Mouse (Mus musculus) frontal cortex, postnatal 14 days (tissue): Measurements from ENCODE around the gene Cd5.

Experiments
- DNase-seq, 2 experiments: peaks; one replicate each; pipeline ENCODE4 v3.0.0; 2022; ENCODE audit warnings: low spot score in 2 of 2

Gene Cd5

DNA sequence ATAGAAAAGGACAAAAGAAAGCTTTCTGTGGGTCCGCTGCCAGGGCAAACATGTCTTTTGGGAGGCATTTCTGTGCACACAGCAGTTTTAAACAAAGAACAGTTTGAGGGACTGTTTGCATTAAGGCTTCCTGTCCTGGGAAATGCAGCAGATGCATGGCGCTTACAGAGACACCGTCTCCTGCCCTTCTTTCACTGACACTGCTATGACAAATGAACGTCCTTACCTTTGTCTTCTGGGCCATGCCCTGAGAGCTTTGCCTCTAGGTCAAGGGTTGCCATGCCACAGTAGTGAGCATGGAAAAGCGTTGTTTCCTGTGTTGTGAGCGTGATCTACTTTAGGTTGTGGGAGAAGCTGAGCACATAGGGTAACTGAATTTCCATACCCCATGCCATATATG, 19.9 kb upstream of the Cd5 start:
- no peak for DNase-seq

DNA sequence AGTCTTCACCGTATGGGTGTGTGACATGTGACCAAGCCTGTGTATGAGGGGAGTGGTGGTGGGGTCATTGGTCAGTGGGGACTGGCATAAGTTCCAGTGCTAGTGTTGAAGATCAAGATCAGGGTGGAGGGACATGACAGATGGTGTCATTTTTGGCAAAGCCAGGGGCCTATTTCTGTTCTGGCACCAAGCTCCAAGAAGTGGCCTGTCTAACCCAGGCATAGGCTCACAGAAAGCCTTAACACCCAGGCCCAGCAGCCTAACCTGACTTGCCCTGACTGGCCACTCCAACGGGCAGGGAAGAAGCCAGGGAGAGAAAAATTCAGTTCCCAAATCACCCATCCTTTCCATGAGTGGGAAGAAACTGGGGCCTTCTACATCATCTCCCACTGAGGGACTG, 18.7 kb upstream of the Cd5 start:
- no peak for DNase-seq

DNA sequence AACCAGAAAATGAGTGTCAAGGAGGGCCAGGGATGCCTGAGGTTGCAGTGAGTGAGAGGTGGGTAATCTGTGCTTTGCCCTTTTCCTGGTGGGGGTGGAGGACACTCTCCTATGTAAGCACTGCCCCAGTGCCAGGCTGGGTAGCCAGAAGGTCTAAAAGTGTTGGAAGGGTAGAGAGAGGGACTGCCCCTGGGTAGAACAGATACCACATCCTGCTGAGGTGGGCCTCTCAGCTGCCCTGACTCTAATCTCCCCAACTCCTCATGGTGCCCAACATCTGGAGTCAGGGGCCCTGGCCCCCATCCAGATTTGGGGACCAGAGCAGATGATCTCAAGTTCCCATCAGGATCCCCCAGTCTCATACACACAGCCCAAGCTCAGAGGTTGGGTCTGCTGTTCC, 18.3 kb upstream of the Cd5 start:
- no peak for DNase-seq

DNA sequence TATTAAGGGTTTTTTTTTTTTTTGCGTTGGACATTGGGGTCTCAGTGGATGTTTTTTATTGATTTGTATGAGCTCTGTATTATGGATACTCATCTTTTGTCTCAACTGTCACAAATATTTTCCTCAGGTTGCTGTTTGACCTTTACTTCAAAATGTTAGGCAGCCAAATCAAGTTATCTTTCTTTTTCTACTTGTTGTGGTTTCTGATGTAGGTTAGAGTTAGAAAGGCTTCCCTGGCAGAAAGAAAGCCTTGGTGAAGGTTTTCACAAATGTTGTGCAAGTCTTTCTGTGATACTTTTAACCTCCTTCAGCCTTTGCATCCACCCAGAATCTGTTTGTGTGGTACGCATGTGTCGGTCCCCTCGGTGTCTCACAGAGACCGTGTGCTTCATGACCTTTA, 13.8 kb upstream of the Cd5 start:
- no peak for DNase-seq

DNA sequence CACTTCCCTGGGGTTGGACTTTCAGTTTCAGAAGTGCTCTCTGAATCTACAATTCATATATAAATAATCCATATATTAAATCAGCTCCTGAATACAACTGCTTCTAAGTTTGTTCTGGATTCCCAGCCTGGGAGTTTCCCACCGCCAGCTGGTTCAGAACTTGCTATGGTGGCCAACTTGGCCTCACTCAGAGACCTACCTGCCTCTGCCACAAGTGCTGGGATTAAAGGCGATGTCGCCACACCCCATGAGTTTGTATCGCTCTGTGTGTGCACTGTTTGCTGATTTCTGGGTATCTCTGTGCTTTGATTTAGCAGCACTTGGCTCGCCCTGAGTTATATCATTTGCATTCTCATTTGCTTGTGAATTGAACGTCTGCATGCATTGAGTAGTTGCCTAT, 13.3 kb upstream of the Cd5 start:
- DNase-seq: no peak

DNA sequence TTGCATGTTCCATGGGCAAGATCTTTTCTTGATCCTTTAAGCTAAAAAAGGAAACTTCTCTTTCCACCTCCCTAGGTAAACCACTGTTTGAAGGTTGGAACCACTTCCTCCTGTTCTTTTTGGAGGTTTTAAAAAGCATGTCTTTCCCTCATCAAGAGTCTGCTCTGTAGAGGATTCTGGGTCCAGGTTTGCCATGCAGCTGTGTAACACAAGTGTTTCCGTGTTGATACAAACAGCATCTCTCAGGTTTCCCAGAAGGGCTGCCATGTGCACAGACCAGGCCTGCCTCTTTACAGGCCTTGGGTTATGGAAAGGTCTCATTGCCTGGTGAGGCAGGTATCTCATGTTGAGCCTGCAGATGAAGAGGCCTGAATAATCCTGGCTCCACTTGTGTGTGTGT, 12.8 kb upstream of the Cd5 start:
- DNase-seq: no peak

DNA sequence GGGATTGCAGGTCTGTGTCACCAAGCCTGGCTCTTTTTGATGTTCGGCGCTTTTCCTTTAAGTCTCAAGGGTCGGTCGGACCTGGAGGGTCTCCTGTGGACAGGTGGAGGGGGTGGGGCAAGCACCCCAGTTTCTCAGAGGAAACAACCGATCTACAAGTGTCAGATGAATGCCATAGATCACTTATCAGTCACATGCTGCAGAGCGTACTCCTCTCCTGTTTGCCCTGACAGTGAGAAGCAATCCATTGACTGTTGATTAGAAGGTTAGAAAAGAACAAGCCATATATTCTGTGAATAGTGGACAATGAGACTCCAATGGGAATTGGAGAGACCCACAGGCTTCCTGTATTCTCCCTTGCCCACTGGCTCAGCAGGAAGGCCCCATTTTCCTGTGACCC, 11.4 kb upstream of the Cd5 start:
- DNase-seq: no peak

DNA sequence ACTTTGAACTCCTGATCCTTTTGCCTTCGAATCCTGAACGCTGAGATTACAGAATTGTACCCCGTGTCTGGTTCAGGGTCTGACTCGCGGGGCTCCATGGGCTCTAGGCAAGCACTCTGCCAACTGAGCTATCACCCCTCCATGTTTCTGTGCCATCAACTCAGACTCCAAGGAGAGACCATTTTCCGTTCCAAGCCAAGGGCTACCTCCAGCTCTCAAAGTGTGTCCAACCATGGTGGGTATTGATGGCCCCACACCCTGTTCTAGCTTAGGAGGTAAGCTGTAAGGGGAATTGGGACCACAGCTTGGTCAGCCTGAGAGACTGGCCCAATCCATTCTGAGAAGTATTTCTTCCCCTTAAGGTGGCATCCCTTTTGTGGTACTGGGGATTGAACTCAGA, 10.5 kb upstream of the Cd5 start:
- DNase-seq: no peak

DNA sequence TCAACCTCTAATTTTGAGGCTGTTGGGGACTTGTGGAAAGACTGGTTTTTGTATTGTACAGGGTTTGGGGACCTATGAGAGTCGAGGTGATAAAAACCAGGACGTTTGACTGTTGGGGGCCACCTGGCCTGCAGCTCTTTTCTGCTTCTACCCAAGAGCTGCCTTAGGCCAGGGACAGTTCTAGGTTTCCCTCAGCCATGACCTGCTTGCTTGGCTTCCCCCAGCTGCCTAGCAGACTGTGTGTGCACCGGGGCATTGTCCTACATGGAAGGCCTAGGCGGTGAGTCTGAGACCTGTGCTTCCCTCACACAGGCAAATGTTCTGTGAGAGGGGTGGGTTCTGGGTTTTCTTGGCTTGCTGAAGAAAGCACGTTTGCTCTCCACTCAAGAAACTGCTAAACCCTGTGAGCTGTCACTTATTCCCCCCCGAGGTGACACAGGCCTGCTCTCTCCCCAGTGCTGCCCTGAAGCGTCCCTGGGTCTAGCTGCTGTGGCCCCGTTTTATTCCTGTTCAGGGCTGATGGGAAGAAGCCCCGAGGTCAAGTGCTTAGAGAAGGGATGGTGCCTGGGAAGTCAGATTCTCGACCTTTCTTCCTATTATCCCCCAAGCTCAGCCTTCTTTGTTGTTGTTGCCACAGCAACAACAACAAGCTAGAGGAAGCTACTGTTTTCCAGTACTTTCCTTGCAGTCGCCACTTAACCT, 9.8 kb upstream of the Cd5 start:
- no peak for DNase-seq

DNA sequence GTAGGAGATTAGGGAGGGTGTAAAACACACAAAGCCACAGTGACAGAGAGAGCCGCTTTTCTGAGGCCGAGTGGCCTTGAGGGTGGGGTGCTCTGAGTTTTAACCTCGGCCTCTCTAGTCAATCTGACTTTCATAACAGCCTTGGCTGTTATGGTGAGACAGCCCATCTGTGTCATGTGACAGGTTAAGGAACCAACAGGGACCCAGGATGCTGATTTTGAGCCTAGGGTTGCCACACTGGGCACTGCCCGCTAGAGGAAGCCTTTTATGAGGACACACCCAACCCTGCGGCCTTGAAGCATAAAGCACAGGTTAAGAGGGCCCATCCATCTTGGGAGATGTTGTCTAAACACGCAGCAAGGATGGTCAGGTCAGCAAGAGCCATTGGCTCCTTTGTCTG, 8.9 kb upstream of the Cd5 start:
- no peak for DNase-seq

DNA sequence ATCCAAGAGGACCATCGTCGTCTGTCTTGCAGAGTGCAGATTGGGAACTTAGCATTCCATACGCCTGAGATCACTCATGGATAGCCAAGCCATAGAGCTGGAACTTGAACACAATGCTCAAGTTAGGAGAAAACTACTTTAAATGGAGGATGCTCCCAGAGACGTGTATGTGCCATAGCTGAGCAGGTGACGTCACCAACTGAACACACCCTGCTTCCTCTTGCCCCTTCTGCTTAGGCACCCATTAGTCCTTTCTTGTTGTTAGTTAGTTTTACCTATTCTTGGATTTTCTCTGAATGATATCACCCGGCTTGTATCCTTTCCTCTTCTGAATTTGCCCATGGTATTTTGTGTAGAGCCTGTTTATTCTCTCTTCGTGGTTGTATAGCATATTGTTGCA, 8.4 kb upstream of the Cd5 start:
- DNase-seq: no peak

DNA sequence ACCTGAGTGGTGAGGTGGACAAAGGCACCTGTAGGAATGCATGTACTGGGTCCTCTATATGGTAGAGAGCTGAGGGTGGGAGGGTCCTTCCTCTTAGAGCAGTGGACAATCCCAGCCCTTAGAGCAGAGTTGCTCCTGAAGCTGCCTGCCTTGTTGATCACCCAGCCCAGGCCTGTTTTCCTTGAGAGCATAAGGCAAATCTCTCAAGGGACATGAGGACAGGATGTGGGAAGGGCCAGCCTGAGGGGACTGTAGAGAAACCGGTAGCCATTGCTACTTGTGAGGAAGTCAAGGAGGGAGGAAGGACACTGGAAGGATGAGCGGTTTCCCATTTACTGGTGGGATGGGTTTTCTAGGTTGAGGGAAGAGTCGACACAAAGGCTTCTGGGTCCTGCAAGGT, 3.8 kb upstream of the Cd5 start:
- DNase-seq: no peak

DNA sequence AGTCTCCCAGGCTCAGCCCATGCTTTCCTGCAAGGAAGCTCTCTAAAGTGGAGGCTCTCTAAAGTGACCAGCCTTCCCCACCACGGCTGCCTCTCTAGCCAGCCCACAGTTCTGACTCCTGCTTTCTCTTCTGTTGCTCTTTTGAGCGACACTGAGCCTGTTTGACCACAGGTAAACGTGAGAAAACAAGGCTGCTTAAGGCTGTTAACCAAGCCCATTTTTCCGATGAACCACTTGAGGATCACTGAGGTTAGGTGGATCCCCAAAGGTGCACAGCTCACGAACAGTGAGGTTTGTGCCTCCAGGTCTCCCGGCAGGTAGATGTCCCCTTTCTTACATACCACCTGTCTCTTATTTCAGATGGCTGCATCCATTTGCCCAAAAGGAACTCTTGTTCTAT, 3.3 kb upstream of the Cd5 start:
- DNase-seq: no peak

DNA sequence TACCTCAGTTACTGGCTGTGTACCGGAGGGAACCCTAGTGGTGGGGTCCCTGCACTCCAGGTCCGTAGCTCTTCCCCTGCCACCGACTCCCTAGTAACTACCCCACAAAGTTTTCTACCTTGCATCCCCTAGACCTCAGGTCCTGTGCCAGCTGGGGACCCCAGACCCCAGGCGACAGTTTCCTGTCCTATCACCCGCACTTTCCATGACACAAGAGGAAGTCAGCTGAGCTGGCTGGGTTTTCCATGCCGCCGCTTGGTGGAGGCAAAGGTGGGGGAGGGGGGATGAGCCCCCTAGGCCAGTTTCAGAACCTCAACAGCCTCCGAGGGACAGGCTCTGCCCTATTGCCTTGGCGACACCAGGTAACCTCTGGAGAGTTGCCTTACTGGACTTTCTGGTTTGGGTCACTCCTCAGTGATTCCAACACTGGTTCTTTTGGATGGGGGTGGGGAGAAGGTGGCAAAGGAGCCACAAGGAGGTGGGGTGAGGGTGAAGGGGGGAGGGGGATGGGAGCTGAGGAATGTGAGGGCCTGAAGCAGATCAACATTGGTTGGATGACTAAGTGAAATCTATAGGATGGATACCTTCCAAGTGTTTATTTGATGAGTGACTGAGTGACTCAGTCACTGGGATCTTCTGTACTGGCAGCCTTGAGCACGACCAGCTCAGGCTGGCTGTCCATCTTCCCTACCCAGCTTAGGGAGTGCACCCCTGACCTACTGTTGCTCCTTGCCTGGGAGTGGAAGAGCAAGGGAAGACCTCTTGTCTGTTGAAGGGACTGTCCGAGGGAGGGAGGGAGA, 2.0 kb upstream of the Cd5 start:
- no peak for DNase-seq

DNA sequence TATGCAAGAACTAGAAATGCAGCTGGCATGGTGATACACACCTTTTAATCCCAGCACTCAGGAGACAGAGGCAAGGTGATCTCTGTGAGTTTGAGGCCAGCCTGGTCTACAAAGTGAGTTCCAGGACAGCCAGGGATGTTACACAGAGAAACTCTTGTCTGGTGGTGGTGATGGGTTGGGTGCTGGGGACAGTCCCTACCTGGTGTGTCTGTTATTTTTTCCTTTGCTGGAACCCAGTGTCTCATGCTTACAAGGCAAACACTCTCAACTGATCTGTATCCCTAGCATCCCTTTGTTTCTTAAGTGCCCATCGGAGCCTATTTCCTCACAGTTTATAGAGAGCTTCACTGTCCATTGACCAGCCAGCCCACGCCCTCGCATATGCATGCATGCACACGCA, 1.1 kb upstream of the Cd5 start:
- DNase-seq: no peak

DNA sequence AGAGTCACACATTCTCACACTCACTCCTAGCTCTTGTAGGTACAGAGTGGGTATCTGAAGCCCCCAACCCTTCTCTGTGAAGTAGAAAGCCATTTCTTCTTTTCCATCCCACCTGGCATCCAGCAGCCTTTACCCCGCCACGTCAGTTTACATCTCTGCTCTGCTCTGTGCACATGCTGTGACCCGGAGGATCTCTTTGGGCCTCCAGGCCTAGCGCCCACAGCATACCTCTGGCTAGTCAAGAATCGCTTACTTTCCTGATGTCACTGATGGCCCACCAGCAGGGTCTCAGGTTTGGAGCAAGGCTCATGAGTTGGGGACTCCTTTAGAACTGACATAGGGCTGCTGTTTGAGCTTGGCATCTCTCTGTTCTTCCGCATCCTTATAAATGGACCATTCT, 764 bp downstream of the Cd5 start:
- no peak for DNase-seq

DNA sequence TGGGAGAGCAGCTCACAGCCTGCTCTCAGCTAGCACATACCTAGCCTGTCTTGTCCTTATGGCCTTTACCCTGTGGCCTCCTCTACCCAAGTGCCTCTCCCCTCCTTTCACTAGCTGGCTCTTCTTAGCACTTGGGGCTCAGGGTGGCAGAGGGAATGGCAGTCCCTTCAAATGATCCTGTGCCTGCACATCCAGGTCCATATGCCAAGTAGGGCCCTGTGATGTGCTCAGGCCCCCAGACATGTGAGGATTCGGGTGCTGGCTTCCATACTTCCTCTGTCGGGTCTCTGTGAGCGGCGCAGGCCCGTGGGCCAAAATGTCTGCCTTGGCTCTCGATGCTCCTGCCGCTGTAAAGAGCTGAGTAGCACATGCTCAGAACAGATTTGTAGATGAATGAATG, 2.9 kb downstream of the Cd5 start:
- DNase-seq: no peak

DNA sequence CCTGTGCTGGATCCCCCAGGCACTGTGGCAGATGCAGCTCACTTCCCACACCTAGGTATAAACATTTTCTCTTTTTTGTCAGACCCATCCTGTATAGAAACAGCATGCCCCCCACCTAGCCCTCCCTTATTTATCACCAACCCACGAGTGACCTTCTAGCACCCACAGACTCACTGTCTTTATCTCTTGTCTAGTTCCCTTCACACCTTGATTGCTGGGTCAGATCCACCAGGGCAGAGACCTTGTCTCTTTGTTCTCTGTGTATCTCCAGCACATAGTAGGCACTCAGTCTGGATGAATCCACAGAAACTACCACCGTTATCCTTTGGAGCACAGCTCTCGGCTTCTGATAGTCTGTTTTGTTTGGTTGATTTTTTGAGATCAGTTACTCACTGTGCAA, 3.7 kb downstream of the Cd5 start:
- no peak for DNase-seq

DNA sequence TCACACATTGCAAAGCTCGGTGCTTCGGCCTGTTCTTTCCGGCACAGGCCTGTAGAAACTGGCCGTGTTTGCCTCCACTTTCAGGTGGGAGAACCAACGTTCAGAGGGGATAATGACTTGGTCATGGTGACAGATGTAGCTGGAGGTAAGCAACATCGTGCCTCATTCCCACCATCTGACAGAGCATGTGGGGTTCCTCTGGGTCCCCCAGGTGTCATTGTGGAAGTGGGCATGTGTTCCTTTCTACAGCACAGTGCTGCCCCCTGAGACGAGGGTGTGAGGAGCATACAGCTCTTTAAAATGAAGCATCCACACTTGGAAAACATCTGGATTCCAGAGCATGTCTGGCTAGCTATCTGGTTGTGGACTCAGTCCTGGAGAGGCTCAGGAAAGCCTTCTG, 4.2 kb downstream of the Cd5 start:
- DNase-seq: no peak

DNA sequence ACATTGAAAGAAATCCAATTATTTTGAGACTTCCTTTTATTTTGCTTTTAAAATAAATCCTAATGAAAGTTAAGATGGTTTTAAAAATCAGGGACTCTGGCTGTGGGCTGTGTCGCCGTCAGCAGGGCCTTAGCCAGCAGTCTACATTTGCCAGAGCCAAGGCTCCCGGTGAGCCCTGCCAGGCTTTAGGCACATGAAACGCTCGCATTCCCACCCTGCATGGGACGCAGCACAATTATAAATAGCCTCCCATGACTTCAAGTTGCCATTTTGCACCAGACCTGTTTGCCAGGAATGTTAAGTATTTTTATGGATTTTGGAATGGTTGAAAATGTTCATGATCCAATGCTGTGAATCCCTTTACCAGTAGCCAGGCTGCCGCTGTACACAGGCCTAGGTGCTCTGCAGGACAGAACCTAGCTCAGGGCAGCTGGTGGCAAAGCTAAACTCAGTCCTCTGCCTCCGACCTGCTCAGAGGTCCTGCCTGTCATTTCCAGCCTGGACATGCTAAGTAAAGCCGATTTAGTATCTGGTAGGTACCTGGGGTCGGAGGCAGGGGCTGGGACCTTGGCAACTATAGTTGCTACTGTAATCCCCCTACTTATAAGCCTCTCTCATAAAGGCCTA, 5.2 kb downstream of the Cd5 start:
- no peak for DNase-seq

DNA sequence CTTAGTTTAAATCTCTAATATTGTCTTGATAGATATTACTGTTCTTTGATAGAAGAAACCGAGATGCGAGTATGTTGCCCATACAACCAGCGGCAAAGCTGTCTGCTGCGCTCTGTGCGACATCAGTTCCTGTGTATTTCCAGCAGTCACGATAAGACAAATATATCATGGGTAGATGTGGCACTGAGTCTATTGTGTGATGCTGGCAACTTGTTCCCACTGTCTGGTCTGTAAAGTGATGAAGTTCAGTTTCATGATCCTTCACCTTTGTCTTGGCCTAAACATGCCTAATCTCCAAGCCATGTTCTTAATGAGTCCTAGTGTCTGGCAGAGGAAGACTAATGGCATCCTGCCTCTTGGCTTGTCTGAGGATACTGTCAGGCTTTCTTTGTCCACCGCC, 6.1 kb downstream of the Cd5 start:
- no peak for DNase-seq

DNA sequence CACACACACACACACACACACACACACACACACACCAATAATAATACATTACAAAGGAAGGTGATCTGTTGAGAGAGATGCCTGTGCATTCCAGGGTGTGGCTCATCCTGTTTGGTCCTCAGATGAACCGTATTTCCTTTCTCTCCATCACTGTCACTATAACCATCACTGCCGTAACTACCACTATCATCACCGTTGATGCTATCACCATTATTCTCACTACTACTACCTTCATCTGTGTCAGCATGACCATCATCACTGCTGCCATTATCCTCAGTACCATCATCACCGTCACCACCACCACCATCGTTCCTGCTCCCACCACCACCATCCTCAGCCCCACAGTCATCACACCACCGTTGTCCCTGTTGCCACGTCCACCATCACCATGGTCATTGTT, 6.8 kb downstream of the Cd5 start:
- DNase-seq: no peak

DNA sequence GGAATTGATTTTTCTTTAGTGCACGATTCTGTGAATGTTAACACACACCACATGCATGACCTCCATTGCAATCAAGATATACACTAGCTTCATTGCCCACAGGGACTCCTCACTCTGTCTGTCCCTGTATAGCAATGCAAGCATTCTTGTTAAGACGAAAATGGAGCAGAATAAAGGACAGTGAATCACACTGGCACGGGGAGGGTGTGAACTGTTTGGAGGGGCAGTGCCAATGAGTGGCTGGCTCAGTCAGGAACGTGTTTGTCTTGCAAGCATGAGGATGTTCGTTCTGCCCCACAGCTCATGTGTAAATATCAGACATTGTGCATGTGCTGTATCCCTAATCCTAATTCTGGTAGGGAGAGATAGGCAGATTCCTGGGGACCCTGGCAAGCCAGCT, 8.3 kb downstream of the Cd5 start:
- DNase-seq: no peak
